Mouse (Mus musculus): ENCODE results near the gene Rmnd5b. TPM values are rescaled to one million over a fixed set of nuclear protein-coding genes. Genes with fewer than 3 reads are reported as not detected.
A peak's percentile ranks its signal among the peaks of the same experiment; 100 is the strongest.
"Not testable (repeated sequence)": the region's sequence is repeated elsewhere in the genome, so short reads cannot be mapped to it uniquely, and the experiment has no call there.

Gene Rmnd5b
- polyA plus RNA-seq, 2 experiments from 2014 or later, result 33.3 to 38.6 TPM

GRCm38 (mm10) chr11:51649111-51649888 is 13.6 kb upstream of the Rmnd5b start:
- no peak for ATAC-seq

GRCm38 (mm10) chr11:51648566-51648965 is 12.9 kb upstream of the Rmnd5b start:
- no peak for ATAC-seq

- no peak for ATAC-seq
Observed at GRCm38 (mm10) chr11:51646751-51647667, 11.3 kb upstream of the Rmnd5b start.

GRCm38 (mm10) chr11:51646245-51646644 is 10.5 kb upstream of the Rmnd5b start:
- no peak for ATAC-seq

- ATAC-seq, result no peak
Observed at GRCm38 (mm10) chr11:51645293-51645692, 9.6 kb upstream of the Rmnd5b start.

GRCm38 (mm10) chr11:51644217-51644616 is 8.5 kb upstream of the Rmnd5b start:
- no peak for ATAC-seq

- no peak for ATAC-seq
Observed at GRCm38 (mm10) chr11:51643761-51644160, 8.1 kb upstream of the Rmnd5b start.

- ATAC-seq, result no peak
Observed at GRCm38 (mm10) chr11:51643202-51643601, 7.5 kb upstream of the Rmnd5b start.

GRCm38 (mm10) chr11:51640748-51641147 is 5.1 kb upstream of the Rmnd5b start:
- ATAC-seq, result no peak

GRCm38 (mm10) chr11:51638497-51638896 is 2.8 kb upstream of the Rmnd5b start:
- ATAC-seq, result no peak

- ATAC-seq, result no peak
Observed at GRCm38 (mm10) chr11:51637971-51638414, 2.3 kb upstream of the Rmnd5b start.

- peak; percentile 33 for ATAC-seq
Observed at GRCm38 (mm10) chr11:51636323-51636684, 608 bp upstream of the Rmnd5b start.

- ATAC-seq, result no peak
Observed at GRCm38 (mm10) chr11:51635127-51635524, 570 bp downstream of the Rmnd5b start.

- no peak for ATAC-seq
Observed at GRCm38 (mm10) chr11:51633721-51634120, 2.0 kb downstream of the Rmnd5b start.

- ATAC-seq, result not testable (repeated sequence)
Observed at GRCm38 (mm10) chr11:51633200-51633599, 2.5 kb downstream of the Rmnd5b start.

- ATAC-seq, result no peak
Observed at GRCm38 (mm10) chr11:51632130-51632753, 3.5 kb downstream of the Rmnd5b start.

- no peak for ATAC-seq
Observed at GRCm38 (mm10) chr11:51629651-51630314, 5.9 kb downstream of the Rmnd5b start.

GRCm38 (mm10) chr11:51627907-51628306 is 7.8 kb downstream of the Rmnd5b start:
- no peak for ATAC-seq

GRCm38 (mm10) chr11:51627425-51627824 is 8.3 kb downstream of the Rmnd5b start:
- ATAC-seq, result no peak

- ATAC-seq, result no peak
Observed at GRCm38 (mm10) chr11:51625187-51625820, 10.4 kb downstream of the Rmnd5b start.

- no peak for ATAC-seq
Observed at GRCm38 (mm10) chr11:51622971-51623491, 12.7 kb downstream of the Rmnd5b start.

- ATAC-seq, result no peak
Observed at GRCm38 (mm10) chr11:51621776-51622175, 13.9 kb downstream of the Rmnd5b start.
